Mouse (Mus musculus): ENCODE data around the gene Psmg3.
A peak's percentile ranks its signal among the peaks of the same experiment; 100 is the strongest.

Psmg3 gene

DNA sequence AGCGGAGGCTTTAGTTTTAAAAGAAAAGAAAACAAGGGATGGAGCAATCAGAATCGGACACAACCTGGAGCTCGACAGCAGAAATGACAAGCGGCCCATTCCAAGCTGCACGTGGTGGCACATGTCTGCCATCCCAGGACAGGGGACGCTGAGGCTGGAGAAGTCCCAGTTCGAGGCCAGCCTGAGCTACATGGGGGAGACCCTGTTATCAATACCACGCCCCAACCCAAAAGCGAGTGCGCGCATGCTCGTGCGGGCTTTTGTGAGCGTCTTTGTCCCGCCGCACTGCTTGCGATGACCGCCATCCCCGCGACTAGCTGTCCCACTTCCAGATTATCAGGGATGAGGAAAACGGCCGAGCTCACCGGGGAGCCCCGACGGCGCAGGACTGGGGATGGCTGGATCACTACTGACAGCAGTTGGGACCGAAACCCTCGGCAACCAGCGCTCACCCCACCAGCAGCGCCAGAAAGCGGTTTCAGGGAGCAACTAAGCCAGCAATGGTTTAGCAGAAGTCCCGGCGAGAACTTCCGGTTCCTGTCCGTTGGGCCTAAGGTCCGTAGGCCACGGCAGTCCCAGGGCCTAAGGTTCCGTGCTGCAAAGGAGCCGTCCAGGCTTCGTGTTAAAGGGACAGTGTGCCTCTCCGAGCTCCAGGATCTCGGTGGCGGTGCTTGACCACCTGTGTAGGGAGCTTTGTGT, at the start of gene Psmg3, which contains the start of gene Gm26938:
Gene Psmg3, minus strand, starts transcription at position 529 of the 699 bp plus-strand sequence.
Gene Gm26938, minus strand, starts transcription at position 51 of the 699 bp plus-strand sequence.
- DNase-seq, result peak; percentile 91 to 92

DNA sequence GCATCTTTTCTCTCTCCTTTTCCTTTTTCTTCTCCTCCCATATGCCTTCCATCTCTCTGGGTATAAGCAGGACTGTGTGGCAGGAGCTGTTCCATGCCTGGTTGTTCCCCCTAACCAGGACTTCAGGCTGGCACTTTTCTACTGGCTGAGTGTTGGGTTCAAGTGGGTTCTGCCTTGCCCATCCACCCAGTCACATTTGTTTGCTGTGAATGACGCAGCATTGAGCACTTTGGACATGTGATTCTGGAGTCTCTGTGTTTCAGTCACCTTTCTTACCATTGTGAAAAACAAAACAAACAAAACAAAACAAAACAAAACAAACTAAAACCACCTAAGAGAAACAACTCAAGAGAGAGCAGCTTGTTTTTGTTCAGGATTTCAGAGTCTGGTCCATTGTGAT, 44.8 kb upstream of the Psmg3 start:
- DNase-seq, result no peak

DNA sequence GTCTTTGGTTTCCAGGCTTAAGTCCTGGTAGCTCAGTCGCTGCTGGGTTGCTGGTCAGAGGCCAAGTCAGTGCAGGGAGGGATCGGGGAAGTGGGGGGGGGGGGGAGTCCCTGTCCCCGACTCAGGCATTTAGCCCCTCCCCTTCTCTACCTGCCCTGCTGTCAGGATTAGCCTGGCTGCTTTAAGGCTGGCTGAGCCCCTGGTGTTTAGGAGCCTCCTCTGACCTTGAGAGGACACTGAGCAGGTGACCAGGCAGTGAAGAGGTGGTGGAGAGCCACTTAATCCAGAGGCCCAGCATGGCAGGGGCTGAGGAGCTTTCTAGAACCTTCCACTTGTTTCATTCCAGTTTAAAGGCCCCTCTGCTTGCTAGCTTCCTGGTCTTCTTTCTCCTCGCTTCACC, 44.2 kb upstream of the Psmg3 start:
- peak in 1 of 2 experiments; percentile 27 for DNase-seq

DNA sequence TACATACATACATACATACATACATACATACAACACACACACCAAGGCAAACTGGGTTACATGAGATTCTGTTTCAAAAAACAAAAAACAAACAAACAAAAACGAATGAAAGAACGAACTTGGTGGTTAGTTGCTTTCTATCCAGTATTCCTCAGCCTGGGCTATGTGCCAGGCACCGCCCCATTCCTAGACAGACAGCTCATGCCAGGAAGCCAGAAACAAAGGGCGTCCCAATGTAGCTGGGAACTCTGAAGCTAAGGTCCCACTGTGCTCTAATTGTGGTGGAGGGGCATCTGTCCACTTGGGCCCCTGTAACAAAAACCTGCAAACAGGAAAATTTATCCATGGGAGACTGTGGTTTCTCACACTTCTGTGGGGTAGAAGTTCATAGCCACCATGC, 36.1 kb upstream of the Psmg3 start:
- DNase-seq, result peak; percentile 75 to 79

DNA sequence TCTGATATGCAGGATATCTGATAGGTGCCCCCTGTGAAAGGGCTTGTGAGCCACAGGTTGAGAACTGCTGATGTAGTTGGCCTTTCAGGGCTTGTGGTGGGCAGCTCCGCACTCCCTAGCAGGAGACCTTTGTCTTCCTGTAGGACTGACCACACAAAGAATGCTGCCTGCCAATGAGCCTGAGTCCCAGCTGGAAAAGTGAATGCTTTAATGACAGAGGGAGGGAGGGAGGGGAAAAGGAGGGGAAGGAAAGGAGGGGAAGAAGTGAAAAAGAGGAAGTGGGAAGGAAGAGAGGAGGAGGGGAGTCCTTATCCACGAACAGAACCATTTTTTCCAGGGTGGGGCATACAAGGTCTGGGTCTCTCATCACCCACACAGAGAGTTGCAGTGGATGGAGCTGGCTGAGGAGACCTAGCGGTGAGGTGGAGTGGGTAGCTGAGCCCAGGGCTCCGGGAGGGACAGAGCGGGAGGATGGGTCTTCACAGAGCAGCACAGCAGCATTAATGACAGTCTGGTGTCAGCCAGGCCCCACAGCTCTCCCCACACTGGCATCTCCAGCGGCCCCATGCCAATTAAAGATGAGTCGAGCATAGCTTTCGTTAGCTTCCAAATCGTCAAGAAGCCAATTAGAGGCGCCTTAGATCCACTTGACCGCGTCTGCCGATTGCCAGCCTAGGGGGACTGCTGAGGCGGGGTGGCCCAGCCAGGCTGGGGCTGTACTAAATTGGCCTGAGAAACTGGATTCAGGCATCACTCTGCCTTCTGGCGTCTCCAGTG, 33.8 kb upstream of the Psmg3 start:
- no peak for DNase-seq

DNA sequence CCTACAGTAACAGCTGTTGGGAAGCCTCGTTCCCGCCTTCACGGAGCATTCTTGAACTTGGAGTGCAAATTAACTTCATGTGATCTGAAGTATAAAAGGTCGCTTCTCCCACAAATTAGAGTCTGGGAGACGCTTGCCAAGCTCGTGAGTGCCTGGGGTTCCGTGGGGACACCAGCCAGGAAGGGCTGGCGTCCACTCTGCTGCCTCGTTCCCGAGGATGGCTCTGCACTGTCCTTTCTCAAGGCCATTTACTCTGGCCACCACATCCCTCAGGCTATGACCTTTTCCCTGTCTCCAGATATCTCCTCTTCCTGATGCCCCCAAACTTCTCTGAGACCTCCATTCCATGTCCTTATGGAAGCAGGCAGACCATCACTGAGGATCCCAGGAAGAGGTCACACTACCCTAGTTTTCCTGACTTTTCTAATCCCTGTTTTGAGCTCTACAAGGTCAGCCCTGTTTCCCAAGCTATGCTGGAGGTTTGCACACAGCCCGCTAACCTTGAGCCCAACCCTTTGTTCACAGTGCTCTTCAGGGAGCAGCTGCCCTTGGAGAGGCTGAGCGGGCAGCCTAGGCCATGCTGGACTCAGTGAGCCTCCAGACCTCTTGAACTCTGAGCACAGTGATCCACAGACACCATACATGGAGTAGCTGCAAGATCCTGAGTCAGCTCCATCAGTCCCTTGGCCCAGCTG, 23.1 kb upstream of the Psmg3 start:
- DNase-seq, result peak; percentile 52 to 62

DNA sequence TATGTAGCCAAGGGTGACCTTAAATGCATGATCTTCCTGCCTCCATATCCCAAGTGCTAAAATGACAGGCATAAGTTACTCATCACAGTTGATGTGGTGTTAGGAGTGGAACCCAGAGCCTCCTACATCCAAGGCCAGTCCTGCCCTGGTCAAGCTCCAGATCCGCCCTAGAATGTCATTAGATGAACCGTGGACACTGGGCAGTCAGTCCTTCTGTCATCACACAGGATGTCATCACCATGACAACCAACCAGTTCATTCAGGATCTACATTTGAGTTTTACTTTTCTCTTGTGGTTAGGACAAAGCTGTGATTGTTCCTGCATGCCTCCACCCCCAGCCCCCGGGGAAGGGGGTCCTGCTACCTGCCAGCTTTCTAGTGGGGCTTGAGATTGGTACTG, 12.5 kb upstream of the Psmg3 start:
- no peak for DNase-seq

DNA sequence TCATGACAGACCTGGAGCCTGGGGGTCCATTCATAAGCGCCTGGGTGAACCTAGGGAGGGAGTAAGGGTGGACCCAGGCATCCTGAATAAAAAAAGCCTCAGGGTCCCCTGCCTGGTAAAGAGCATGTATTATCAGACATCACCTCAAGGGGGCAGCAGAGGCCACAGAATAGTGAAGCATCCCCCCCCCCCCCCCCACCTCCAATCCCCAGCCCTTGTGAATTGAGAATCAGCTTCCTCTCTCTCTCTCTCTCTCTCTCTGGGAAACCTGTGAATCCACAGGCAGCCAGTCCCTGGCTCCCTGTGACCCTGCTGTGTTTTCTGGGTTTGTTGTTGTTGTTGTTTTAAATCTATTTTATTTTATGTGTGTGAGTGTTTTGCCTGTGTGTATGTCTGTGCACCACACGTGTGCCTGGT, 11.8 kb upstream of the Psmg3 start:
- DNase-seq, result peak; percentile 76

DNA sequence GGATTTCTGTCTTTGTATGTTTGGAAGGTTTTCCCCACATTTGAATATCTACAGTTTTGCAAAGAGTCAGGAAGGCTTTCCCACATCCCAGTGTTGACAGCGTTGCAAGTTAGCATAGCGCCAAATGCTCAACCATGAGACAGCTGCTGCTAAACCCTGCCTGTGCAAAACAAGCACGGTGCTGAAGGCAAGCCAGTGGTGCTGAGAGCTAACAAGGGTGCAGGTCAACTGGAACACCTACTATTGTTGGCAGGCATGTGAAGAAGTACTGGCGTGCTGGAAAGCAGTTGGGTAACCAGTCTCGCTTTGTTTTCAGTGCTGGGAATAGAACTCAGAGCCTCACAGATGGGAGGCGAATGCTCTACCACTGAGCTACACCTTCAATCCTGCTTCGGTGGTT, 9.0 kb upstream of the Psmg3 start:
- no peak for DNase-seq

DNA sequence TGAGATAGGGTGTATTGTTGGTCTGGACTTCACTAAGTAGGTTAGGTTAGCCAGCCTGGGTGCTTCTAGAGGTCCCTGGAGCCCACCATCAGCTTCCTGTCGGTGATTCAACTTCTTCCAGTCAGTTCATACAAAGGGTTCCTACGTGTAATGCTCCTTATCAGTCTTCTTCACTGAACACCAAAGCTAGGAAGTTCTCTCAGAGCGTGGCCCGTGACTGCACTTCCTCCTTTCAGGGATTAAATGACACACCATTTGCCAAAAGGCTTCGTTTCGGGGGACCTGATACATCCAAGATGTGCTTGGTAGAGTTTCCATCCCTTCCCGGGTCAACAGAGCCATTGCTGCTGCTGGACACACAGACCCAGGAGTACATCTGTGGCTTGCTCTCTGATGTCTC, 5.4 kb upstream of the Psmg3 start:
- no peak for DNase-seq

DNA sequence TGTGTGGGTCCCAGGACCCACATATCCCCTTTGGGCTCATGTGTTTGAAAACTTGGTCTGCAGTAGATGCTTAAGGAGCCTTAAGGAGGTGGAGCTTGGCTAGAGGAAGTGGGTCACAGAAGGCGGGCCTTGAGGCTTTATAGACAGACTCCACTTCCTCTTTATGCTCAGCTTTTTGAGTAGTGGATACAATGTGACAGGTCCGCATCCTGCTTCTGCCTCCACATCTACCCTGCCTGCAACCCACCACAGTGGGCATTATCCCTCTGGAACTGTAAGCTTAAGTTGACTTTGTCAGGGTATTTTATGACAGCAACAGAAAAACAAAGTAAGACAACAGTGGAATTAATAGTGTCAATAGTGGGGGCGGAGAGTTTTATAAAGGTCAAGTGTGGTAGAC, 4.0 kb upstream of the Psmg3 start:
- no peak for DNase-seq

DNA sequence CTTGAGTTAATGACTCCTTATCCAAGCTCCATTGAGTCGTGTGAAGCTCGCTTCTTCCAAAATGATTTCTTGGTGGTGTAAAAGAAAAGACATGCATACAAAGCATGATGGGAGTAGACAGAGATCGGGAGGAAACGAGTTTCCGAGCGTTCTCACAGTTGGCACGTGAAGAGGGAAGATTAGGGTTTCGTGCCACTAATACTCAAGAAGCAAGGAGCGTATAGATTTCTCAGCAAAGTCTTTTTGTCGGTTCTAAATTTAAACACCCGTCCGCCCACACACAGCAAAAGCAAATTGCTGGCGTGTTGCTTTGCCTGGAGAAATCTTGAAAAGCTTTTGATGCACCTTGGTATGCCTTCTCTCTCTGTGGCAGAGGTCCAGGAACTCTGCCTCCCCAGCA, 2.7 kb upstream of the Psmg3 start:
- no peak for DNase-seq

DNA sequence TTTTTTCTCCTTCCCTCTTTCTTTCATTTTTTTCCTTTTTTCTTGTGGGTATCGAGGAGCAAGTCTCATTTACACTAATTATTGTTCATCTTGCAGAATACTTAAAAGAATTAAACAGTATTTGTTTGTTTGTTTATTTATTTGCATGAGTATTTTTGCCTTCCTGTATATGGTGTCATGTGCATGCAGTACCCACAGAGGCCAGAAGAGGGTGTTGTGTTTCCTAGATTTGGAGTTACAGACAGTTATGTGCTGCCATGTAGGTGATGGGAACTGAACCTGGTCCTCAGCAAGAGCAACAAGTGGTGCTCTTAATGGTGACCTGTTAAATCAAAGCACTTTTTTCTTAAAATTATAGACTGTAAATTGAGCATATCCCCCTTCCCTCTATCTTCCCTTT, 908 bp upstream of the Psmg3 start:
- no peak for DNase-seq

DNA sequence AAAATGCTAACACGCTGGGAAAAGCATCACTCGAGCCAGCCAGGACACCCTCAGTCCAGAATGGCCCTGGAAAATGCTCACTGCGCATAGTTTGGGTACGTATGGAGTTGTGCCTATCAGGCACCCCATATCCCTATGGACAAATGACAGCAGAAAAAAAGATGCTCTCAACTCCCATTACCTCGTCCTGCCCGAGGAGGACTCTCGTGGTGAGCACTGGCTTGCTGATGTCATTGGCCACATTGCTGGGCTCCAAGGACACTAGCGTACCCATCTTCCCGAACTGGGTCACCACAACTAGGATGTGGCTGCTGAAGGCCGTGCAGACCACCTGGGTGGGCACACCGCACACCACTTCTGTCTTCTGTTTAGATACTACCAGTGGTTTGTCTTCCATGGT, 738 bp downstream of the Psmg3 start:
- DNase-seq, result no peak

DNA sequence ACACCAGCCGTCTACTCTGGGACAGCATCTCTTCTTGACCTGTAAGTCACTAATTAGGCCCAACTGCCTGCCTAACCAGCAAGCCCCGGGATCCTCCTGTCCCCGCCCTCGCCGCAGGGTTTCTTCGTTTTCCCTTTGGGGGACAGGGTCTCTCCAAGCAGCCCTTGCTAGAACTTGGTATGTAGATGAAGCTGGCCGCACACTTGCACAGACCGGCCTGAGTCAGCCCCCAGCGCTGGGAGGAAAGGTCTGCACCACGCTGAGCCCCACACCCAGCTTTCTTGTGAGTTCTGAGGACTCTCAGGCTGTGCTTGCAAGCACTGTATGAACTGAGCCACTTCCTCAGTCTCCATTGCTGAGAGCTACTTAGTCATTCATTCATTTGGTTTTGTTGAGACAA, 2.2 kb downstream of the Psmg3 start:
- no peak for DNase-seq

DNA sequence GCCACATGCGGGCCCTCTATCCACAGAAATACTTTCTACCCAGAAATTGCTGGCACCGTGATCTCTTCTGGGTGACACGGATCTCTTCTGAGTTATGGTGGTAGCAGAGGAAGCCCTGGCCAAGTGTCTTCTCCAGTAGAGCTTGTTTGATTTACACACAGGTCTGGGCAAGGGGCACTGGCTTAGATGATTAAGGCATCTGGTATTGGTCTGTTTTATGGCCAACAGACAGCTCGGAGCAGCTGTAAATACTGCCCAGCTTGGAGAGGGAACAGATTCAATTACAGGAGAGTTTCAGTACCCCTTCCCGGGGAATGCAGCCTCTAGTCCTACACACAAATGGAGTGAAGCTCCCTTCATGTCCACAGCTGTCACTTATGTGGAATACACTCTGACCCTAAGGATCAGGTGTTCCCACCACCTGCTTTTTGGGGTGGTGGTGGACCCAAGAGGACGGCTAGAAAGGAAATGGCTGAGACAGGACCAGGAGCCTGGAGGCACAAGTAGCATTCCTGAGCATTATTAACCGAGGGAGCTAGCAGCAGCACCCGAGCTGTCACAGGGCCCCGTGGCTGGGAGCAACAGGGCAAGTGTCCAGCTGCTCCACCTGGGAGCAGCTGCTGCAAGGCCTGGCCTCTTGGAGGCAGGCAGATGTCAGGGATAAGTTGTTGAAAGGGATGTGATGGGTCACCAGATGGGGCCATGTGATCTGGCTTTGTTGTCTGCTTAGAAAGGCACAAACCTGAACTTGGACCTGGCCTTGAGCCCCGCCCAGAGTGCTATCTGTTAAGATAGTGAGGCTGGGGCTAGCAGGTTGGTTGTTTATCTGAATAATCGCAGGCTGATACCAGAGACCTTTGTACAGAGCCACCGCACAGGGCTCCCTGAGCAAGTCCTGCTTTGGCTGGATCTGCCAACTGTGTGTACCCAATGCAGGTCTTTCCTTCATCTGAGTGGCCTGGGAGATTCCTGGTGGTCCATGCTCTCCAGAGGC, 4.9 kb downstream of the Psmg3 start:
- DNase-seq, result no peak

DNA sequence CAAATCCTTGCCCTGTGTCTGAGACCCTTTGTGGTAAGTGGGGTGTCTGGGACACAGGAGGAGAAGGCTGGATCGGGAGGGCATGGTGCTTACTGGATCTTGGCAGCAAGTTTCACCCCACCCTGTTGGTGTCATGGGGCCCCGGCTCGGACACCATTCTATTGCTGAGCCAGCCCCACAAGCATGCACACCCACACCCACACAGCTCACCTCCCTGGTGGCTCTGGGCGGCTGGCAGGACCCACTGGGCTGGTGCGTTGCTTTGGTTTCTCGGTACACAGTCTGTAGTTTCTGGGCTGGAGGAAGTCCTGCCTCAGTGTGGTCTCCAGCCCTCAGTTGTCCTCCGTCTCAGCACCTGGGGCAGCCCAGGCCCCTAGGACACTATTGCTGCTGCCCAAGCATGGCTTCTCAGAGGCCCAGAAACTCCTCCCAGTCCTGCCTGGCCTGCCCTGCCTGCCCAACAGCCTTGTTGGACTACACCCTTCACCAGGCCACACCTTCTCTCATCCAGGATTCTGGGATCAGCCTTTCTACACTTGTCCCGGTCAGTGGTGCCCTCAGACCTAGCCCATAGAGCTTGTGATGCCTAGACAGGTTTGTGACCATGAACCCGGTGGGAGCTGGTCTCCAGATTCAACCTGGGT, 7.0 kb downstream of the Psmg3 start, which contains the start of gene Tmem184a:
Gene Tmem184a, minus strand, starts transcription at position 380 of the 644 bp plus-strand sequence.
- no peak for DNase-seq

DNA sequence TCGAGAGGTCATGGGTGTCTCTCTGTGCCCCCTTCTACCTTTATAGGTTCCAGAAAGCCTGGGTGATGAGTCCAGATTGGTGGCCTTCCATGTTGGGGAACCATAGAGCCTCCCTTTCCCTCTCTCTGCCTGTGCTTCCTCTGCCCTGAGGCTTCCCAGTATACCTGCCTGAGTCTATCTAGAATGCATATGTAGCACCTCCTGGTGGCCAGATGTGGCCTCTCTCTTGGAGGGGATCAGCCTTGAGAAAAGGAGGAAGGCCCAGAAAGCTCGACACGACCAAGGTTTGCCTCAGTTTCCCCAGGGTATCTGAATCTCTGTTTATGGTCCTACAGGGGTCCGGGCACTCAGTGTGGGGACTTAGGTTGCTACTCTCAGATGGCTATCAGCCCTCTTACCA, 7.9 kb downstream of the Psmg3 start:
- DNase-seq, result peak; percentile 68 to 74

DNA sequence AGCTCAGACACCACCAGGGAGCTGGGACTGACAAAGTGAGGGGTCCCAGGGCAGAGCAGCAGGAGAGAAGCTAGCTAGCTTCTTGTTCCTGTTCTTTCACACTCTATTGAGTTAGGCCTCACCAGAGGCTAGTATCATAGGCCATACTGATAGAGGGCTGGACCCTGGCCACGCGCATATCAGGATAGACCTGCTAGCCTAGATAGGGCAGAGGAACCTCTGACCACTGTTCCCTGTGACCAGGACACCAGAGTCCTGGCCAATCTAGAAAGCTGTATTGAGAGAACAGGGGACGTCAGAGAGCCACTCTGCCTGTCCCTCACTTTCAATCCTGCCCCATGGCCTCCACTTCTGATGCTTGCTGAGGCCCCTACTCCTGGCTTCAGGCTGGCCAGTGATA, 8.6 kb downstream of the Psmg3 start:
- no peak for DNase-seq

DNA sequence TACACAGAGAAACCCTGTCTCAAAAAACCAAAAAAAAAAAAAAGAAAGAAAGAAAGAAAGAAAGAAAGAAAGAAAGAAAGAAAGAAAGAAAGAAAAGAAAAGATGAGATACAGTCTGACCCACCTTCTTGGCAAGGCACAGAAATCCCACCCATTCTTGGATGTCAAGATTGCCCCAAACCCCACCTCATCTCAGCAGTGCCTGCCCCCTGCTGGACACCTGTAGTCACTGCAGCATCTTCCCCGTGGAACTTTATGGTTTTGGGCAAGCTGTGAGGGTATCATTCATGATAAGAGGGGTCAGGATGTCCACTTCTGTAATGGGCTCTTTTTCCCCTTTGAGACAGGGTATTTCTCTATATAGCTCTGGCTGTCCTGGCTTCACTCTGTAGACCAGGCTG, 9.4 kb downstream of the Psmg3 start:
- no peak for DNase-seq

DNA sequence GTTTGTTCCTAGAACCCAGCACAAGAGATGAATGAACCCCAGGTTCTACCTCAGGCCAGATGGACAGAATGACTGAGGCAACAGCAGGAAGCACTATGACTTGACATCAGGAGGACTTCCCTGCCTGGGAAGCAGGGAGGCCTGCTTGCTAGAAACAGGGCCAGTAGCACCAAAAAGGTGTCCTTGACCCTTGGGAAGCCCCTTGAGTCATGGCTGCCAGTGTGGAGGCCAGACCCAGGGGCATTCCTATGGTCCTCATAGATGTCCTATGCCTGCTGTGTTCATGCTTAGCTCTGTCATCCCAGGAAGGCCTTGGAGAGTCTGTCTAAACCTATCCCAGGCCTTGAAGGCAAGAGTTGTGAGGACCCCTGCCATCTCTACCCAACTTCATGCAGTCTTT, 10.2 kb downstream of the Psmg3 start:
- DNase-seq, result no peak

DNA sequence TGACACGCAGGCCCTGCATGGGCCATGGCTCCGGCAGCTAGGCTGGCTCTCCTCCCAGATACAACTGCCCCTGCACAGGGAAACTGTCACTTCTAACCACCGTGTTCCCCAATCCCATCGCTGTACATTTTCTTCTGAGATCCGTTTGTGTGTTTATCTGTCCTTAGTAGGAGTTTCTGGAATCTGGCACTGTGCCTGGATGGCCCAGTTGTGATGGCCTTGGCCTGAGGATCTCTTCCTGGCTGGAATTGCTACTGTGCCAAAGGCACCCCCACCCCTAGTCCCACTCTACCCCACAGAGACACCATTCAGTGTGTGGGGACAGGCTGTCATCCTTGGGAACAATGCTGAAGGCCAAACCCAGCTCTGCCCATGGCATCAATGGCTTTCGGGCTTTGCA, 10.7 kb downstream of the Psmg3 start:
- DNase-seq, result no peak

Measured in kidney, postnatal 4 days (tissue).